Mouse (Mus musculus) heart, adult 9 months (tissue): ENCODE data around the gene Rps21.
A peak's percentile ranks its signal among the peaks of the same experiment; 100 is the strongest.
"Not testable (repeated sequence)": the region's sequence is repeated elsewhere in the genome, so short reads cannot be mapped to it uniquely, and the experiment has no call there.

Experiments used
- DNase-seq, 2 experiments: peaks; one replicate each; pipeline ENCODE4 v3.0.0; 2022; ENCODE audit warnings: low spot score in 2 of 2

Gene Rps21

GRCm38 (mm10) chr2:180258951-180259484 is 1.8 kb downstream of the Rps21 start:
- not testable (repeated sequence) for DNase-seq

GRCm38 (mm10) chr2:180259826-180260609 is 2.8 kb downstream of the Rps21 start:
- not testable (repeated sequence) for DNase-seq

GRCm38 (mm10) chr2:180260610-180261480 is 3.7 kb downstream of the Rps21 start:
- no peak for DNase-seq

GRCm38 (mm10) chr2:180261901-180262300 is 4.7 kb downstream of the Rps21 start:
- DNase-seq = no peak

- DNase-seq = peak; percentile 66 to 87
Observed at GRCm38 (mm10) chr2:180262441-180262840, 5.3 kb downstream of the Rps21 start.

GRCm38 (mm10) chr2:180262891-180263290 is 5.7 kb downstream of the Rps21 start:
- DNase-seq = no peak

GRCm38 (mm10) chr2:180267955-180268354 is 10.8 kb downstream of the Rps21 start:
- no peak for DNase-seq

GRCm38 (mm10) chr2:180269329-180269728 is 12.2 kb downstream of the Rps21 start:
- DNase-seq = no peak

- no peak for DNase-seq
Observed at GRCm38 (mm10) chr2:180270537-180271255, 13.5 kb downstream of the Rps21 start.

- DNase-seq = no peak
Observed at GRCm38 (mm10) chr2:180271804-180272395, 14.7 kb downstream of the Rps21 start.

GRCm38 (mm10) chr2:180272884-180273321 is 15.7 kb downstream of the Rps21 start:
- peak in 1 of 2 experiments; percentile 35 for DNase-seq

- DNase-seq = peak; percentile 94 to 96
Observed at GRCm38 (mm10) chr2:180273394-180274244, 16.4 kb downstream of the Rps21 start, which contains the start of gene Cables2. TSS of gene Cables2 (minus strand) at chr2:180273496.

- no peak for DNase-seq
Observed at GRCm38 (mm10) chr2:180274523-180274922, 17.3 kb downstream of the Rps21 start.

GRCm38 (mm10) chr2:180275836-180276235 is 18.7 kb downstream of the Rps21 start:
- DNase-seq = peak; percentile 90 to 91

GRCm38 (mm10) chr2:180276385-180276784 is 19.2 kb downstream of the Rps21 start:
- no peak for DNase-seq

- DNase-seq = no peak
Observed at GRCm38 (mm10) chr2:180276851-180277259, 19.7 kb downstream of the Rps21 start.

- DNase-seq = no peak
Observed at GRCm38 (mm10) chr2:180277773-180278320, 20.7 kb downstream of the Rps21 start.

- no peak for DNase-seq
Observed at GRCm38 (mm10) chr2:180279321-180279720, 22.1 kb downstream of the Rps21 start.

- DNase-seq = no peak
Observed at GRCm38 (mm10) chr2:180288966-180289365, 31.8 kb downstream of the Rps21 start.
